Mouse (Mus musculus): ENCODE results near the gene Gm10666. TPM values are rescaled to one million over a fixed set of nuclear protein-coding genes. Genes with fewer than 3 reads are reported as not detected.

Gm10666 gene
- polyA plus RNA-seq (2014; fragmentation: Illumina TruSeq; extraction: RNeasy Lipid Tissue Mini Kit (QIAGEN cat#74804); ENCODE audit: low read depth, low replicate concordance): not detected

GRCm38 (mm10) chr7:22134641-22135040 lies at the start of gene Gm10666:
Gene Gm10666 (minus strand): TSS chr7:22134741.

GRCm38 (mm10) chr7:22163935-22164334 lies 29.4 kb upstream of the Gm10666 start, which contains the start of gene Vmn1r142:
Gene Vmn1r142 (minus strand): TSS chr7:22164035.

GRCm38 (mm10) chr7:22118145-22118544 lies 16.4 kb downstream of the Gm10666 start, which contains the start of gene Gm16451:
Gene Gm16451 (minus strand): TSS chr7:22118245.

Other genes with a start within 250 kb of the Gm10666 start
- not detected for gene Gm5891, start 213.4 kb downstream of the Gm10666 start, polyA plus RNA-seq (2014; fragmentation: Illumina TruSeq; extraction: RNeasy Lipid Tissue Mini Kit (QIAGEN cat#74804); ENCODE audit: low read depth, low replicate concordance)
- not detected for gene Vmn1r137, start 140.2 kb downstream of the Gm10666 start, polyA plus RNA-seq (2014; fragmentation: Illumina TruSeq; extraction: RNeasy Lipid Tissue Mini Kit (QIAGEN cat#74804); ENCODE audit: low read depth, low replicate concordance)
- not detected for gene Vmn1r138, start 105.8 kb downstream of the Gm10666 start, polyA plus RNA-seq (2014; fragmentation: Illumina TruSeq; extraction: RNeasy Lipid Tissue Mini Kit (QIAGEN cat#74804); ENCODE audit: low read depth, low replicate concordance)
- gene Gm6176, start 78.4 kb downstream of the Gm10666 start, polyA plus RNA-seq (2014; fragmentation: Illumina TruSeq; extraction: RNeasy Lipid Tissue Mini Kit (QIAGEN cat#74804); ENCODE audit: low read depth, low replicate concordance): not detected
- not detected for gene Vmn1r139, start 65.7 kb downstream of the Gm10666 start, polyA plus RNA-seq (2014; fragmentation: Illumina TruSeq; extraction: RNeasy Lipid Tissue Mini Kit (QIAGEN cat#74804); ENCODE audit: low read depth, low replicate concordance)
- not detected for gene Gm16451, start 16.5 kb downstream of the Gm10666 start, polyA plus RNA-seq (2014; fragmentation: Illumina TruSeq; extraction: RNeasy Lipid Tissue Mini Kit (QIAGEN cat#74804); ENCODE audit: low read depth, low replicate concordance)
- gene Vmn1r142, start 29.3 kb upstream of the Gm10666 start, polyA plus RNA-seq (2014; fragmentation: Illumina TruSeq; extraction: RNeasy Lipid Tissue Mini Kit (QIAGEN cat#74804); ENCODE audit: low read depth, low replicate concordance): not detected
- gene Vmn1r143, start 54.6 kb upstream of the Gm10666 start, polyA plus RNA-seq (2014; fragmentation: Illumina TruSeq; extraction: RNeasy Lipid Tissue Mini Kit (QIAGEN cat#74804); ENCODE audit: low read depth, low replicate concordance): not detected
- not detected for gene Gm8653, start 66.5 kb upstream of the Gm10666 start, polyA plus RNA-seq (2014; fragmentation: Illumina TruSeq; extraction: RNeasy Lipid Tissue Mini Kit (QIAGEN cat#74804); ENCODE audit: low read depth, low replicate concordance)
- gene Gm8453, start 94.7 kb upstream of the Gm10666 start, polyA plus RNA-seq (2014; fragmentation: Illumina TruSeq; extraction: RNeasy Lipid Tissue Mini Kit (QIAGEN cat#74804); ENCODE audit: low read depth, low replicate concordance): not detected
- not detected for gene Gm4187, start 195.0 kb upstream of the Gm10666 start, polyA plus RNA-seq (2014; fragmentation: Illumina TruSeq; extraction: RNeasy Lipid Tissue Mini Kit (QIAGEN cat#74804); ENCODE audit: low read depth, low replicate concordance)
- not detected for gene Gm8660, start 236.3 kb upstream of the Gm10666 start, polyA plus RNA-seq (2014; fragmentation: Illumina TruSeq; extraction: RNeasy Lipid Tissue Mini Kit (QIAGEN cat#74804); ENCODE audit: low read depth, low replicate concordance)

All from adrenal gland, adult 10 weeks (tissue).